Mouse (Mus musculus) neural tube, embryonic 15.5 days (tissue): ENCODE results near the gene Nrip1. TPM values are rescaled to one million over a fixed set of nuclear protein-coding genes. Genes with fewer than 3 reads are reported as not detected.

Experiments used
- ATAC-seq: fragments of 200-750 bp; cut with Nextera tagmentation; 2 replicates; pipeline ENCODE4 v1.8.0; 2017; ENCODE audit warnings: mild to moderate bottlenecking, moderate TSS enrichment, moderate library complexity; ENCODE audit not compliant: low FRiP score
- H3K27ac ChIP-seq: fragments of 300-500 bp; sonication (generic); replicated peaks from 2 replicates; pipeline ENCODE4 v1.5.1; 2015; ENCODE audit warnings: mild to moderate bottlenecking, inconsistent platforms
- H3K27me3 ChIP-seq: fragments of 300-500 bp; sonication (generic); replicated peaks from 2 replicates; pipeline ENCODE4 v1.6.1; 2015; ENCODE audit warnings: inconsistent platforms
- H3K36me3 ChIP-seq: fragments of 300-500 bp; sonication (generic); 2 replicates; pipeline ENCODE4 v1.6.1; 2015; ENCODE audit warnings: inconsistent platforms
- H3K4me1 ChIP-seq: fragments of 300-500 bp; sonication (generic); 2 replicates; pipeline ENCODE4 v1.6.1; 2015; ENCODE audit warnings: inconsistent platforms
- H3K4me2 ChIP-seq: fragments of 300-500 bp; sonication (generic); 2 replicates; pipeline ENCODE4 v1.6.1; 2015; ENCODE audit warnings: inconsistent platforms, mild to moderate bottlenecking, moderate library complexity
- H3K4me3 ChIP-seq: fragments of 300-500 bp; sonication (generic); replicated peaks from 2 replicates; pipeline ENCODE4 v1.5.1; 2015; ENCODE audit warnings: mild to moderate bottlenecking, inconsistent platforms
- H3K9ac ChIP-seq: fragments of 300-500 bp; sonication (generic); replicated peaks from 2 replicates; pipeline ENCODE4 v1.6.1; 2015; ENCODE audit warnings: mild to moderate bottlenecking, inconsistent platforms
- H3K9me3 ChIP-seq: fragments of 300-500 bp; sonication (generic); replicated peaks from 2 replicates; pipeline ENCODE4 v1.6.1; 2016; ENCODE audit warnings: inconsistent platforms
- WGBS: fragments of 180-500 bp; shearing (Covaris S2); methylation state at CpG from one replicate; pipeline ENCODE4 v1.1.7; 2015; ENCODE audit warnings: mixed read lengths; 5-methylcytosine and 5-hydroxymethylcytosine counted together
- polyA plus RNA-seq: library from polyadenylated mRNA; unstranded; fragments of >200 nt; fragmentation: Nextera tagmentation; extraction: Ambion mirVana; gene quantifications from 2 replicates; pipeline ENCODE4 v1.2.1, GENCODE M21; 2015

Nrip1 gene
- polyA plus RNA-seq, 1 experiment from 2014 or later = 34.4 TPM

- Histone ChIP-seq H3K9me3 (no peaks in the 10 kb centered on the region), H3K36me3 (no peaks in the 10 kb centered on the region), H3K27ac (peak overlapping the region; percentile 33; the same call in 1 of the 2 replicates), H3K9ac (peak overlapping the region; percentile 91), H3K4me3 (peak overlapping the region; percentile 84), H3K27me3 (no peaks in the 10 kb centered on the region), H3K4me1 (peaks cover 23% of the 10 kb centered on the region), H3K4me2 (peak overlapping the region; percentile 68)
- 36% methylated on average over 12 of the region's 12 CpGs for WGBS
- ATAC-seq = no peak
Observed at GRCm38 (mm10) chr16:76370716-76371613, 2.7 kb downstream of the Nrip1 start.

GRCm38 (mm10) chr16:76370041-76370715, 3.4 kb downstream of the Nrip1 start:
- no peaks in the 10 kb centered on the region for H3K27me3 ChIP-seq
- 29% methylated on average over 6 of the region's 6 CpGs for WGBS
- H3K4me3 ChIP-seq = peak overlapping the region; percentile 84
- no peak overlapping the region for H3K9ac ChIP-seq
- no peaks in the 10 kb centered on the region for H3K9me3 ChIP-seq
- peak overlapping the region; percentile 68 for H3K4me2 ChIP-seq
- no peaks in the 10 kb centered on the region for H3K36me3 ChIP-seq
- peaks cover 27% of the 10 kb centered on the region for H3K4me1 ChIP-seq
- H3K27ac ChIP-seq = no peak overlapping the region
- ATAC-seq = no peak

- no peaks in the 10 kb centered on the region for H3K36me3 ChIP-seq
- no peak overlapping the region for H3K4me3 ChIP-seq
- 89% methylated on average over 9 of the region's 9 CpGs for WGBS
- no peak overlapping the region for H3K9ac ChIP-seq
- no peak for ATAC-seq
- H3K27ac ChIP-seq = no peak overlapping the region
- H3K4me1 ChIP-seq = peaks cover 31% of the 10 kb centered on the region
- no peak overlapping the region for H3K4me2 ChIP-seq
- H3K27me3 ChIP-seq = no peaks in the 10 kb centered on the region
- H3K9me3 ChIP-seq = no peaks in the 10 kb centered on the region
Observed at GRCm38 (mm10) chr16:76369236-76369635, 4.4 kb downstream of the Nrip1 start.

- no peaks in the 10 kb centered on the region for H3K36me3 ChIP-seq
- no peak for ATAC-seq
- no peak overlapping the region for H3K4me2 ChIP-seq
- H3K27ac ChIP-seq = no peak overlapping the region
- WGBS = 84% methylated on average over 12 of the region's 12 CpGs
- H3K4me1 ChIP-seq = peaks cover 31% of the 10 kb centered on the region
- H3K9ac ChIP-seq = no peak overlapping the region
- H3K27me3 ChIP-seq = no peaks in the 10 kb centered on the region
- H3K4me3 ChIP-seq = no peak overlapping the region
- no peaks in the 10 kb centered on the region for H3K9me3 ChIP-seq
Observed at GRCm38 (mm10) chr16:76367261-76367908, 6.2 kb downstream of the Nrip1 start.

GRCm38 (mm10) chr16:76365790-76366406, 7.7 kb downstream of the Nrip1 start:
- Histone ChIP-seq H3K9ac (no peak overlapping the region), H3K27me3 (no peaks in the 10 kb centered on the region), H3K36me3 (no peaks in the 10 kb centered on the region), H3K4me1 (peaks cover 22% of the 10 kb centered on the region), H3K27ac (no peak overlapping the region), H3K4me3 (no peak overlapping the region), H3K9me3 (no peaks in the 10 kb centered on the region), H3K4me2 (peak overlapping the region; percentile 22)
- ATAC-seq = no peak
- WGBS = 40% methylated on average over 17 of the region's 17 CpGs

GRCm38 (mm10) chr16:76365237-76365636, 8.4 kb downstream of the Nrip1 start:
- peaks cover 15% of the 10 kb centered on the region for H3K4me1 ChIP-seq
- H3K36me3 ChIP-seq = no peaks in the 10 kb centered on the region
- 39% methylated on average over 10 of the region's 10 CpGs for WGBS
- H3K4me2 ChIP-seq = no peak overlapping the region
- no peaks in the 10 kb centered on the region for H3K27me3 ChIP-seq
- H3K9me3 ChIP-seq = no peaks in the 10 kb centered on the region
- ATAC-seq = no peak
- no peak overlapping the region for H3K9ac ChIP-seq
- no peak overlapping the region for H3K4me3 ChIP-seq
- no peak overlapping the region for H3K27ac ChIP-seq

GRCm38 (mm10) chr16:76363641-76364040, 10.0 kb downstream of the Nrip1 start:
- Histone ChIP-seq H3K4me3 (no peak overlapping the region), H3K9ac (no peak overlapping the region), H3K4me2 (no peak overlapping the region), H3K27ac (no peak overlapping the region), H3K9me3 (no peaks in the 10 kb centered on the region), H3K36me3 (no peaks in the 10 kb centered on the region), H3K4me1 (peaks cover 8% of the 10 kb centered on the region), H3K27me3 (no peaks in the 10 kb centered on the region)
- WGBS = 90% methylated on average over 3 of the region's 3 CpGs
- ATAC-seq = no peak

GRCm38 (mm10) chr16:76362982-76363381, 10.6 kb downstream of the Nrip1 start:
- no peak for ATAC-seq
- Histone ChIP-seq H3K4me1 (peaks cover 8% of the 10 kb centered on the region), H3K4me3 (no peak overlapping the region), H3K4me2 (no peak overlapping the region), H3K27me3 (no peaks in the 10 kb centered on the region), H3K36me3 (no peaks in the 10 kb centered on the region), H3K27ac (no peak overlapping the region), H3K9me3 (no peaks in the 10 kb centered on the region), H3K9ac (no peak overlapping the region)
- 97% methylated on average over 12 of the region's 12 CpGs for WGBS

GRCm38 (mm10) chr16:76360441-76360840, 13.2 kb downstream of the Nrip1 start:
- peaks cover 8% of the 10 kb centered on the region for H3K4me1 ChIP-seq
- H3K4me2 ChIP-seq = no peak overlapping the region
- no peaks in the 10 kb centered on the region for H3K36me3 ChIP-seq
- H3K9me3 ChIP-seq = no peaks in the 10 kb centered on the region
- no peak overlapping the region for H3K4me3 ChIP-seq
- 90% methylated on average over 6 of the region's 6 CpGs for WGBS
- no peak overlapping the region for H3K27ac ChIP-seq
- ATAC-seq = no peak
- no peak overlapping the region for H3K9ac ChIP-seq
- no peaks in the 10 kb centered on the region for H3K27me3 ChIP-seq

GRCm38 (mm10) chr16:76358757-76359156, 14.9 kb downstream of the Nrip1 start:
- Histone ChIP-seq H3K9me3 (no peaks in the 10 kb centered on the region), H3K4me1 (no peaks in the 10 kb centered on the region), H3K27ac (no peak overlapping the region), H3K36me3 (no peaks in the 10 kb centered on the region), H3K27me3 (no peaks in the 10 kb centered on the region), H3K4me3 (no peak overlapping the region), H3K9ac (no peak overlapping the region), H3K4me2 (no peak overlapping the region)
- ATAC-seq = no peak
- 60% methylated on average over 4 of the region's 4 CpGs for WGBS

- Histone ChIP-seq H3K9me3 (no peaks in the 10 kb centered on the region), H3K36me3 (no peaks in the 10 kb centered on the region), H3K27ac (no peak overlapping the region), H3K9ac (no peak overlapping the region), H3K4me3 (no peak overlapping the region), H3K4me1 (no peaks in the 10 kb centered on the region), H3K27me3 (no peaks in the 10 kb centered on the region), H3K4me2 (no peak overlapping the region)
- 79% methylated on average over 18 of the region's 18 CpGs for WGBS
- peak; percentile 53; the same call in 1 of the 2 replicates for ATAC-seq
Observed at GRCm38 (mm10) chr16:76358128-76358748, 15.4 kb downstream of the Nrip1 start.
